Mouse (Mus musculus) liver, embryonic 15.5 days (tissue): ENCODE measurements at regions not wholly inside any gene's neighbourhood (a gene's known extent, or its start where the extent isn't known, plus 50 kb on each side); places are given as distances from the start of the nearest gene placed in this dataset.

Experiments used
- ATAC-seq: fragments of 200-750 bp; cut with Nextera tagmentation; 2 replicates; pipeline ENCODE4 v1.8.0; 2017; ENCODE audit warnings: moderate number of reproducible peaks, mild to moderate bottlenecking, moderate library complexity; ENCODE audit not compliant: insufficient read depth
- H3K27ac ChIP-seq: fragments of 300-500 bp; sonication (generic); replicated peaks from 2 replicates; pipeline ENCODE4 v1.5.1; 2015; ENCODE audit warnings: mild to moderate bottlenecking, inconsistent platforms
- H3K27me3 ChIP-seq: fragments of 300-500 bp; sonication (generic); 2 replicates; pipeline ENCODE4 v1.6.1; 2015; ENCODE audit warnings: mild to moderate bottlenecking, inconsistent platforms
- H3K36me3 ChIP-seq: fragments of 300-500 bp; sonication (generic); replicated peaks from 2 replicates; pipeline ENCODE4 v1.6.1; 2015; ENCODE audit warnings: moderate library complexity, mild to moderate bottlenecking, inconsistent platforms
- H3K4me1 ChIP-seq: fragments of 300-500 bp; sonication (generic); replicated peaks from 2 replicates; pipeline ENCODE4 v1.6.1; 2015; ENCODE audit warnings: inconsistent platforms
- H3K4me2 ChIP-seq: fragments of 300-500 bp; sonication (generic); 2 replicates; pipeline ENCODE4 v1.6.1; 2015; ENCODE audit warnings: moderate library complexity, mild to moderate bottlenecking, inconsistent platforms
- H3K4me3 ChIP-seq: fragments of 300-500 bp; sonication (generic); replicated peaks from 2 replicates; pipeline ENCODE4 v1.5.1; 2015; ENCODE audit warnings: mild to moderate bottlenecking, inconsistent platforms
- H3K9ac ChIP-seq: fragments of 300-500 bp; sonication (generic); 2 replicates; pipeline ENCODE4 v1.6.1; 2015; ENCODE audit warnings: moderate library complexity, mild to moderate bottlenecking, inconsistent platforms
- H3K9me3 ChIP-seq: fragments of 300-500 bp; sonication (generic); replicated peaks from 2 replicates; pipeline ENCODE4 v1.6.1; 2016; ENCODE audit warnings: inconsistent platforms
- WGBS: fragments of 180-500 bp; shearing (Covaris S2); methylation state at CpG from one replicate; pipeline ENCODE4 v1.1.7; 2015; ENCODE audit warnings: mixed read lengths; ENCODE audit not compliant: insufficient replicate concordance; 5-methylcytosine and 5-hydroxymethylcytosine counted together

DNA sequence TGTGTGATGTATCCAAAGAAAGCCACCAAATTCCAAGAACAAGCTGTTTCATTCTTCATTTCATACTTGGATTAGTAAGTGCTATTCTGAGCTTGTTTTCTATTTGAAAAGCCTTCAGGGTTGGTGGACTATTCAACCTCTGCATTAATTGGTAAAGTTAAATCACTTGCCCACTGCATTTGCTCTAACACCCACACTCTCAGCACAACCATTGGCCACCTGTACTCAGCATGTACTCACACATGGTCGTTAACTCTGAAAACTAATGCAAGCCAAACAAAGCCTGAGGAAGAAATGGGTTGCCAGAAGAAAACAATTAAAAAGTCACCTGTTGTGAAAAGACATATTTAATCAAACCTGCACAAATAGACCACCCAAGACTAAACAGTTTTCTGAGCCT lies 267.5 kb downstream of the Trim52 start:
- H3K4me2 ChIP-seq: no peak overlapping the region
- H3K9me3 ChIP-seq: no peaks in the 10 kb centered on the region
- no peaks in the 10 kb centered on the region for H3K36me3 ChIP-seq
- H3K27me3 ChIP-seq: no peaks in the 10 kb centered on the region
- H3K4me3 ChIP-seq: no peak overlapping the region
- no peak overlapping the region for H3K9ac ChIP-seq
- ATAC-seq: no peak
- no peak overlapping the region for H3K27ac ChIP-seq
- WGBS: 43% methylated on average over 1 of the region's 1 CpGs
- H3K4me1 ChIP-seq: no peaks in the 10 kb centered on the region

DNA sequence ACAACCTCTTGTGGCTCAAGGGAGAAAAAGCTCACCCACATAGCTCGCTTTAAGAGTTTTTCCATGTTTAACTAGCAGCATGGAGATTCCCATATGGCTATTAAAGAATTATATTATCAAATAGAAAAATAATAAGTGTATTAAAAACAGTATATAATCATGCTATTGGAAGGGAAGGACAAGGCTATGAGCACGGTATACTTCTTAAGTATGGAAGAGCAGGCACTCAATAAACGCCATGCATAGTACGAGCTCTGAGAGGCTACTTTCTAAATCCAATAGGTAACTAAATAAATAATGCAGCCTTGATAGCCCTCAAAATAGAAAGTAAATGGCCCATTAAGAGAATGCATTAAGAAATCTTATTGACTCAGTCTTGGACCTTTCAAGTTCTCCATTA lies 273.6 kb downstream of the Trim52 start:
- Histone ChIP-seq H3K9me3 (no peaks in the 10 kb centered on the region), H3K4me1 (no peaks in the 10 kb centered on the region), H3K27me3 (no peaks in the 10 kb centered on the region), H3K4me3 (no peak overlapping the region), H3K27ac (no peak overlapping the region), H3K9ac (no peak overlapping the region), H3K36me3 (no peaks in the 10 kb centered on the region), H3K4me2 (no peak overlapping the region)
- WGBS: 70% methylated on average over 4 of the region's 4 CpGs
- no peak for ATAC-seq

DNA sequence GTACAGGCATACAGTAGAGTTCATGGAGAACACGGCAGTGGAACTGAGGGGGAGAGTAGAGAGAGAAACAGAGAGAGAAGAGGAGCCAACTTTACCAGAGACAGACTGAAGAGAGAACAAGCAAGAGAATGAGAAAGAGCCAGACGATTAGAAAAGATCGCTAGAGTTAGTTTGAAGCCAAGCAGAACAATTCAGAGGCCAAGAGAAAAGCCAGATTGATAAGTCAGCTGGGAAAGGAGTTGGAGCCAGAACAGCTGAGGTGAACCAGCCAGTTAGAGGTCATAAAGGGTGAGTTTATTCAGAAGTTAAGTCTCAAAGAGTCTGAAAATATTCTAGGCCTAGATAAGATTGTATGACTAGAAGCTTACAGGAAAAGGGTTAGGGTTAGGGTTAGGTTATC lies 281.7 kb downstream of the Trim52 start:
- Histone ChIP-seq H3K27me3 (no peaks in the 10 kb centered on the region), H3K9me3 (no peaks in the 10 kb centered on the region), H3K27ac (no peak overlapping the region), H3K9ac (no peak overlapping the region), H3K4me2 (no peak overlapping the region), H3K4me3 (no peak overlapping the region), H3K4me1 (no peaks in the 10 kb centered on the region), H3K36me3 (no peaks in the 10 kb centered on the region)
- no peak for ATAC-seq
- 35% methylated on average over 3 of the region's 3 CpGs for WGBS

DNA sequence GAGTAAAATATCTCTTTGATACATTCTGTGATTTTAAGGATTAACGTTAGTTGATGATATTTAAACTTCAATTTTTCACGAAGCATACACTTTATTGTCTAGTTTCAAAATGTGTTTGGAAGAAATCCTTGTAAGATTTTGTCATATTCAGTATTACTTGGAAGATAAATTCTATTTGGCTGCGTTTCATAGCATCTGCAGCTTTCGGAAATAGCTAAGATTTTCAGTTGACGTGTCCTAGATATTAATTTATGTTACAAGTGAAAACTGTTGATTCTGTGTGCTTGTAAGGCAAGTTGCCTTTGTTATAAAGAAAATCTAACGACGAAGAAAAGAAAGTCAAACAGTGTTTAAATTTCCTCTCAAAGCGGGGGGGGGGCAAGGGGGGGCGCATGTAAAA lies 284.5 kb downstream of the Trim52 start:
- 72% methylated on average over 9 of the region's 9 CpGs for WGBS
- H3K27me3 ChIP-seq: no peaks in the 10 kb centered on the region
- no peak overlapping the region for H3K4me2 ChIP-seq
- H3K4me1 ChIP-seq: no peaks in the 10 kb centered on the region
- no peaks in the 10 kb centered on the region for H3K36me3 ChIP-seq
- H3K9me3 ChIP-seq: no peaks in the 10 kb centered on the region
- H3K4me3 ChIP-seq: no peak overlapping the region
- no peak overlapping the region for H3K27ac ChIP-seq
- H3K9ac ChIP-seq: no peak overlapping the region
- no peak for ATAC-seq

DNA sequence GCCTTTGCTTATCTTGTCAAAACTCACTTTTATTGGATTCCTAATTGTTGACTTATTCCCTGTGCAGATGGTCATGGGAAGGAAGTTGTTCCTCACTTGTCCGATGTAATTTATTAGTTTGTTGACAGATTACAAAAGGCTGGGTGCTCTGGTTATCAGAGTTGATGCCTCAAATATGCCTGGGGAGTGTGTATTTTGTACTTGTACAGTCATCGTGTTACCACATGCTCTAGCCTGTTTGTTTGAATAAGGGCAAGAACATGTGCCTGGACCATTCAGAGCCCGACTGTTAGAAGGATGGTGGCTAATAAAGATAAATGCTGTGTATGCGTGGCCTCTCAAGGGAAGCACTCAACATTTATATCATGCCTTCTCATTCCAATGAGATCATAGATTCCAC lies 288.0 kb downstream of the Trim52 start:
- no peak overlapping the region for H3K27ac ChIP-seq
- no peak for ATAC-seq
- no peaks in the 10 kb centered on the region for H3K27me3 ChIP-seq
- WGBS: 51% methylated on average over 4 of the region's 4 CpGs
- H3K4me3 ChIP-seq: no peak overlapping the region
- H3K4me2 ChIP-seq: no peak overlapping the region
- no peaks in the 10 kb centered on the region for H3K36me3 ChIP-seq
- no peak overlapping the region for H3K9ac ChIP-seq
- H3K4me1 ChIP-seq: no peaks in the 10 kb centered on the region
- H3K9me3 ChIP-seq: no peaks in the 10 kb centered on the region

DNA sequence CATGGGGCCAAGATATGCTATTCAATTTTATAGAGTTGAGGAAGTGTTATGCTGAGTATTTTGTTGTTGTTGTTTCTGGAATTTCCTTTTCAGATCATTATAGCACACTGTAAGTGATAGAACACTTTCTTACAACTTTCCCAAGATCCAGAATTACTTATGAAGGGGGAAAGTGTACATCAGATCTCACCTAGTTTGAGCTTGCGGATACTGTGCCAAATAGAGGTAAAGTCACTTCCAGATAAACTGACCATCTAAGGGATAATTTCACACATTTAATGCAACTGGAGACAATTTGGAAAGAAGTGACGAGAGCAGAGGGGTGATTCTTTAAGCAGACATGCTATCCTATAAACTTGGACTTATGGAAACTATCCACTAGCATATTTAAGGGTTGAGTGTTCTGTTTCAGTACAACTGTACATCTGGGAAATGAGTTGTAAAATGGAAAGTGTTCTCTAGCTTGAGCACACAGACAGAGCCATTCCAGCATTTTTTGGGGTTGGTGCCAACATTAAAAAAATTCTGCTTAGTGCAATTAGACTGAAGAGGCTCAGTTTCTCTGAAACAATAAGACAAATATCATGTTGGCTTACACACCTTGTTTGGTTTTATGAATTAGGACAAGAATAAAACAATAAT lies 307.0 kb downstream of the Trim52 start:
- H3K9ac ChIP-seq: no peak overlapping the region
- no peak for ATAC-seq
- H3K4me3 ChIP-seq: no peak overlapping the region
- WGBS: 63% methylated on average over 2 of the region's 2 CpGs
- H3K27me3 ChIP-seq: no peaks in the 10 kb centered on the region
- no peaks in the 10 kb centered on the region for H3K9me3 ChIP-seq
- H3K4me2 ChIP-seq: no peak overlapping the region
- H3K4me1 ChIP-seq: no peaks in the 10 kb centered on the region
- no peaks in the 10 kb centered on the region for H3K36me3 ChIP-seq
- H3K27ac ChIP-seq: no peak overlapping the region

DNA sequence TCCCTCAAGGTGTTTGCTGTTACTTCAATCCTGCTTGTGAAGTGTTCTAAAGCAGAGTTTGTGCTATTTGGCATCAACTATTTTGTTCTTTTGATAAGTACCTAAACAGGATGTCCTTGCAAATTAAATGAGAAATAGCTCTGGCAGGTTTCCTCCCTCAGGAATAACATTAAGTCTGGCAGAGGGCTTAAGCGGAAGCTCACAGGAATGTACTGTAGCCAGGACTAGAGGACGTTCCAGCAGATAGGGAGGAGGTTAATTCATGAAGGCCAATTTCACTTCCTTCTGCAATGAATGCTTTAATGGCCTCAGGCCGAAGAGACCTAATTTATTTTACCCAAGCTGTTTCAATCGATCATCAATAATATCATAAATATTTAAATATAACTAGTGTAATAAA lies 318.7 kb downstream of the Trim52 start:
- H3K9ac ChIP-seq: no peak overlapping the region
- no peaks in the 10 kb centered on the region for H3K4me1 ChIP-seq
- no peaks in the 10 kb centered on the region for H3K36me3 ChIP-seq
- no peak for ATAC-seq
- H3K4me3 ChIP-seq: no peak overlapping the region
- no peaks in the 10 kb centered on the region for H3K27me3 ChIP-seq
- no peaks in the 10 kb centered on the region for H3K9me3 ChIP-seq
- H3K27ac ChIP-seq: no peak overlapping the region
- WGBS: 50% methylated on average over 4 of the region's 4 CpGs
- no peak overlapping the region for H3K4me2 ChIP-seq

DNA sequence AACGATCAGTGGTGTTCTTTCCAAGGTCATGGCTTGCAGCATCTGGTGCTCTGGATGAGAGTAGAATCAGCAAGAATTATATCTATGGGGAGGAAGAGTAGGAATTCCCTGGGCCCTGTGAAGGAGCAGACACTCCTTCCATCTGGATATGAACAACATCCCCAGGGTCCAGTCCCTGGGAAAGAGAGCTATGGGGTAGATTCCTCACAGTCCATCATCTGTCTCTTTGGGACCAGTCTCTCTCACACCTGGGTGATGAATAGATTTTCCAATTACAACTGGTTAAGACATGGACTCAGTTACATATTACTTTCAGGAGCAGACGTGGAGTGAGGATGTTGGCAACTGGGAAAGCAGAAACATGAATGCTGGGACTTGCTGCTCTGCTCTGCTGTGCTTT lies 322.6 kb downstream of the Trim52 start:
- ATAC-seq: no peak
- no peaks in the 10 kb centered on the region for H3K27me3 ChIP-seq
- WGBS: 52% methylated on average over 2 of the region's 2 CpGs

DNA sequence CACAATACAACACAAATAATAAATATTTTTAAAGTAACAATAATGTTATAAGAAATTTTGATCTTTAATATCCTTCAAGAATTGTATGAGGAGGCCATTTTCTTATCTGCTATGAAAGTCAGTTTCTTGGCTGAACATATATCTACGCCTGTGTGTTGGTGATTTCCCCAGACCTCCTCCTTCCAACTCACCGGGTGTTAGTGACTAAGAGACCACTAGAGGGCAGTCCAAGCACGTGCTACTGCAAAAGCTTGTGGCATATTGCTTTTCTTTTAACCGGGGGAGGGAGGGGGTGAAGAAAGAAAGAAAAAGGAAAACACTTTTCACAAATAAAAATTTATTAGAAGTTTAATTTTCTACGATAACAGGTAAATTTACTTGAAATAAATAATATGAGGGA lies 333.3 kb downstream of the Trim52 start:
- WGBS: 10% methylated on average over 5 of the region's 5 CpGs
- H3K4me3 ChIP-seq: no peak overlapping the region
- no peaks in the 10 kb centered on the region for H3K27me3 ChIP-seq
- H3K36me3 ChIP-seq: no peaks in the 10 kb centered on the region
- H3K4me1 ChIP-seq: no peaks in the 10 kb centered on the region
- H3K27ac ChIP-seq: no peak overlapping the region
- no peak overlapping the region for H3K4me2 ChIP-seq
- no peak overlapping the region for H3K9ac ChIP-seq
- no peak for ATAC-seq
- H3K9me3 ChIP-seq: no peaks in the 10 kb centered on the region

More for the DNA sequence above, 322.6 kb downstream of the Trim52 start:
- Histone ChIP-seq H3K9me3 (no peaks in the 10 kb centered on the region), H3K27ac (no peak overlapping the region), H3K36me3 (no peaks in the 10 kb centered on the region), H3K9ac (no peak overlapping the region), H3K4me1 (no peaks in the 10 kb centered on the region), H3K4me2 (no peak overlapping the region), H3K4me3 (no peak overlapping the region)

DNA sequence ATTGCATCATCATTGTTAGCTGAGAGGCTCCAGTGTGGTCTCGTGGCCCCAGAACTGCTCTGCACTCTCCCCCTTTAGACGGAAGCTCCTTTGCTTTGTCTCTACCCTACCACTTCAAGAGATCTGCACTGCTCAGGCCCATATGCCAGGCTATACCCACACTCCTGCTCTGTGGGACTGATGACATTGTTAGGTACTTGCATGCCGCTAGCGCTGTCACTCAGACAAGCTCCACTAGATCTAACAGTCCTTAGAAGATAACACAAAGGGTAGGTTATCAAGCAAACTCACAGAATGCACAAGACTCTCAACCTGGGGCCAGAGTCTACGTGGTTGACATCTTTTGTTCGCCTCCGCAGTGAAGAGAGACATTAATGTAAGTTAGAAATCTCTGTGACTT lies 383.1 kb downstream of the Trim52 start:
- Histone ChIP-seq H3K27ac (no peak overlapping the region), H3K4me2 (no peak overlapping the region), H3K4me3 (no peak overlapping the region), H3K9ac (no peak overlapping the region), H3K27me3 (no peaks in the 10 kb centered on the region), H3K9me3 (no peaks in the 10 kb centered on the region), H3K36me3 (no peaks in the 10 kb centered on the region), H3K4me1 (no peaks in the 10 kb centered on the region)
- 74% methylated on average over 7 of the region's 7 CpGs for WGBS
- ATAC-seq: no peak

DNA sequence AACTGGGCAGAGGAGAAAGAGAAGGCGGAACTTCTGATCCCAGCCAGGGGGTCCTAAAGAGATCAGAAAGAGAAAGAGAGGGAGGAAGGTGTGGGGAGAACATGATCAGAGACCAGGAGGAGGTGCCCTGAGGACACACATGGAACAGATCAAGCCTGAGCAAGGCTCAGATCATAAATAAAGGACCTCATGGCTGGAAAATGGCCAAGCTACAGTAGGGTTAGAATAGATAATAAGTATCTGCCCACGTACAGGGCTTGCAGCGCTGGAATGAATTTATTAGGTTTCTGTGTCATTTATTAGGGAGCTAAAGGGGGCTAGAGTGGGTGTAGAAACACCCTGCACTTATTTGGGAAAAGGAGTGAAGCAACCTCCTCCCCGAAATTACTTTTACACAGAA lies 385.4 kb downstream of the Trim52 start:
- no peak overlapping the region for H3K9ac ChIP-seq
- whole genome bisulfite sequencing: 57% methylated on average over 4 of the region's 4 CpGs
- no peak for ATAC-seq
- H3K27ac ChIP-seq: no peak overlapping the region
- H3K4me2 ChIP-seq: no peak overlapping the region
- H3K9me3 ChIP-seq: no peaks in the 10 kb centered on the region
- no peaks in the 10 kb centered on the region for H3K36me3 ChIP-seq
- H3K4me3 ChIP-seq: no peak overlapping the region
- H3K27me3 ChIP-seq: no peaks in the 10 kb centered on the region
- no peaks in the 10 kb centered on the region for H3K4me1 ChIP-seq

DNA sequence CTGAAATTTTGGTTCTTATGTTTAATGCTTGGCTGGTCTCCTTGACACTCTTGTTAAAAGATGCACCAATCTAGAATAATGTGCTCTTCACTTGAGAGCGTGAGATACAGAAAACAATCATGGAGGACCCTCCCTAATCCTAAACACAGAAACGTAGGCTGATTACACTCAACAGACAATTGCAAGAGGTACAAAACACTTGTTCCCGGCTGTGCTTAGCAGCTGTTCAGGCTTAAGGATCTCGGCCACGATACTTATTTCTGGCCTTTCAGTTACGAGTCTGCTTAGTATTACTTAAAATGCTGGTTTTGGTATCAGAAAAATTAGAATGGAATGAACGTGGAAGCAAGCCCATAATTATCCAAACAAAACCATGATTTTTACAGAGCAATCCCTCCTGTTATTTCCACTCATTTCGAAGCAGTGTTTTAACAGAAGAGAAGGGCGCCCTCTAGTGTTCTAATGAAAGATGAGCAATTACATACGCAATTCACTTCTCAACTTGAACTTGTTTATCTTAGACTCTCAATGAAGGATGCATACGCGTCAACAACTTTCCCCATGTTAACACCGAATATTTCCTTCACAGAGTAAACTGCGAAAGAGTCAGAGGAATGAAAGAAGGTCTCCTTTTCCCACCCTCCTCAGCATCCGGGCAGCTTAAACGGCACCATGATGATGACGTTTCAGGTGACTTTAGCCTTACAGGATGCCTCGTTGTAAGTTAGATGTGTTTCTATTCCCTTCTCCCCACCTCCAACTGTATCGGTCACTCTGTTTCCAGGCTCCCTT lies 394.5 kb downstream of the Trim52 start:
- no peak overlapping the region for H3K9ac ChIP-seq
- H3K36me3 ChIP-seq: no peaks in the 10 kb centered on the region
- H3K9me3 ChIP-seq: no peaks in the 10 kb centered on the region
- no peaks in the 10 kb centered on the region for H3K4me1 ChIP-seq
- 42% methylated on average over 19 of the region's 19 CpGs for WGBS
- no peak overlapping the region for H3K4me3 ChIP-seq
- H3K27ac ChIP-seq: no peak overlapping the region
- no peaks in the 10 kb centered on the region for H3K27me3 ChIP-seq
- no peak overlapping the region for H3K4me2 ChIP-seq
- ATAC-seq: no peak
